Mouse (Mus musculus): ENCODE data around the gene Gm44790. TPM values are rescaled to one million over a fixed set of nuclear protein-coding genes. Genes with fewer than 3 reads are reported as not detected.

Gm44790 gene
- total RNA-seq, 2 experiments from 2014 or later = not detected

DNA sequence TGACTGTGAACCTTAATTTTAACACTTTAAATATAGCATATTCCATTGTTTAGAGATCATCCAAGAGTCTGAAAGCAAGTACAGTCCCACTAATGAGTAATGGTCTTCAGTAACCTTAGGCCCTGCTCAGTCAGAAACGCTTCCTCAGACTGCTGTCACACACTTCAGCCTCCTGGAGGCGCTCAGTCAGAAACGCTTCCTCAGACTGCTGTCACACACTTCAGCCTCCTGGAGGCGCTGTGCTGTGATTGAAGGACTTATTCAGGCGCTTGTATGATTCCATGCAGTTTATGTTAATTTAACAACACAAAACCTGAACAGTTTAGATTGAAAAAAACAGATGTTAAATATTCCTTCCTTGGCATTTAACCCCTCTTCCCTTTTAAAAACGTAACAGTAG is 6.0 kb upstream of the Gm44790 start:
- DNase-seq (ENCODE audit: low spot score in 2 of 2) = no peak
- peak; percentile 63 for TF ChIP-seq CTCF (conservative IDR thresholded peaks at IDR 0.05)
- H3K27ac ChIP-seq = no peak overlapping the region
- H3K4me3 ChIP-seq = no peak overlapping the region

DNA sequence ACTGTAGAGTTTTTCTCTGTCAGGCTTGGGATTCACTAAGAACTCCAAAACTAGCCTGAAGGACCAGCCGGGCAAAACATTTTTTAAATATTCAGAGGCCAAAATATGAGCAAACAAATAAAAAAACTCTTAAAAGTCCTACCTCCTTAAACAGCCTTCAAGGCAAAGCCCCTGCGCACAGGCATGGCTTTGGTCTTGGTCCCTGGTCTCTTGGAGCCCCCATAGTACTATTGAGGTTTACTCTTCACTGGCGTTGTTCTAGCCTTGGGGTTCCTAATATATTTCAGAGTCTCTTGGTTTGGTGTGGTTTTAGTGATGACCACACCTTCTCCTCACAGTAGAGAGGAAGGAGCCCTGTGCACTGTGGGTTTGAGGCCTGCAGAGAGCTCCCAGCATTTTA is 5.1 kb downstream of the Gm44790 start:
- TF ChIP-seq CTCF (conservative IDR thresholded peaks at IDR 0.05) = no peak
- H3K4me3 ChIP-seq = no peak overlapping the region
- H3K27ac ChIP-seq = no peak overlapping the region
- DNase-seq (ENCODE audit: low spot score in 2 of 2) = no peak

GRCm38 (mm10) chr6:86433696-86434095 is 7.2 kb downstream of the Gm44790 start:
- H3K27ac ChIP-seq = no peak overlapping the region
- no peak for DNase-seq (ENCODE audit: low spot score in 2 of 2)
- no peak overlapping the region for H3K4me3 ChIP-seq
- TF ChIP-seq CTCF (conservative IDR thresholded peaks at IDR 0.05) = no peak

DNA sequence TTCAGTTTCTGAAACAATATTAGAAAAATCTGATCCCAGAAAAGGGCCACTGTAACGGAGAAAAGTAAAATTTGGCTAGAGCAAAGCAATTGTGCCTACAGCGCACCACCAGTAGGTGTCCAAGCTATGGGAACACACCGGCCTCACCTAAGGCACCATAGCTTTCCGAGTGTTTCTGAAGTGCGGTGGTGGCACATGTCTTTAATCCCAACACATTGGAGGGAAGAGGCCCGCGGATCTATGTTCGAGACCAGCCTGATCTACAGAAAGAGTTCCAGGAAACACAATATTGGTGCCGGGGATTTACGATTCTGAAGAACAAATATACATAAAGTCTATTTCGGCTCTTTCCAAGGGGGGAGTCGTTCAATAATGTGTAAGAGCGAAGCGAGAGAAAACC is 11.3 kb downstream of the Gm44790 start:
- TF ChIP-seq CTCF (conservative IDR thresholded peaks at IDR 0.05) = peak; percentile 74
- peak overlapping the region; percentile 93 for H3K4me3 ChIP-seq
- peak overlapping the region; percentile 99 for H3K27ac ChIP-seq
- peak; percentile 16 to 26 for DNase-seq (ENCODE audit: low spot score in 2 of 2)

GRCm38 (mm10) chr6:86438272-86439118 is 12.0 kb downstream of the Gm44790 start, which contains the start of gene C87436:
Gene C87436, plus strand, starts transcription at chr6:86438374.
- H3K4me3 ChIP-seq = peak within 1 kb of the TSS; percentile 93
- TF ChIP-seq CTCF (conservative IDR thresholded peaks at IDR 0.05) = peak; percentile 86
- peak; percentile 96 to 97 for DNase-seq (ENCODE audit: low spot score in 2 of 2)
- peak within 1 kb of the TSS; percentile 99 for H3K27ac ChIP-seq

DNA sequence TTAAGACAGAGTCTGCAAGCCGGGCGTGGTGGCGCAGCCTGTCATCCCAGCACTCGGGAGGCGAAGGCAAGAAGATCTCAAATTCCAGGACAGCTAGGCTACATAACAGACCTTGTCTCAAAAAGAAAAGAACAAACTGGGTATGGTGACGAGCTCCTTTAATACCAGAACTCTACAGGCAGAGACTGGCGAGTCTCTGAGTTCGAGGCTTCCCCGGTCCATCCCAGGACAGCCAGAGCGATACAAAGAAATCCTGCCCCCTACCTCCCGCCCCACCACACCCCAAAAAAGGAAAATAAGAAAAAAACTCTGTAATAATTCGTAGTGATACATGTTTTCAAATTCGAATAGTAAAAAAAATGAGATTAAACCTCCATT is 12.7 kb downstream of the Gm44790 start:
- DNase-seq (ENCODE audit: low spot score in 2 of 2) = no peak
- peak overlapping the region; percentile 99 for H3K27ac ChIP-seq
- peak overlapping the region; percentile 93 for H3K4me3 ChIP-seq
- no peak for TF ChIP-seq CTCF (conservative IDR thresholded peaks at IDR 0.05)

DNA sequence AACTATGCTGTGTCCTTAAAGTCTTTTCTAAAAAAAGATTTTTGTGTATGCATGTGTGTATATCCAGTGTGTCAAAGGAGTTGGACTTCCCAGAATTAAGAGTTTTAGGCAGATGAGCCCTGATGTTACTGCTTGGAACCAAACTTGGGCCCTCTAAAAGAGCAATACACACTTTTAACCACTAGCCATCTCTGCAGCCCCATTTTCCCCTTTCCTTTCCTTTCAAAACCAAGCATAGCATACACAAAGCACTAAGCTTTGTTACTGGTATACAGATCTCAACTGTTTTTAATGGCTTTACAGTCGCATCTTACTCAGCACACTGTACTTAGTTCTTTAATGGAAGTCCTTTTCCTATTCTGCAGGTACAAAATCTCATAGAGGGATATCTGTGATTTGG is 13.1 kb downstream of the Gm44790 start:
- Histone ChIP-seq H3K4me3 (peak overlapping the region; percentile 93), H3K27ac (peak overlapping the region; percentile 99; the same call in 1 of the 2 replicates)
- no peak for DNase-seq (ENCODE audit: low spot score in 2 of 2)
- TF ChIP-seq CTCF (conservative IDR thresholded peaks at IDR 0.05) = no peak

GRCm38 (mm10) chr6:86441571-86441970 is 15.1 kb downstream of the Gm44790 start:
- no peak for TF ChIP-seq CTCF (conservative IDR thresholded peaks at IDR 0.05)
- no peak overlapping the region for H3K4me3 ChIP-seq
- no peak for DNase-seq (ENCODE audit: low spot score in 2 of 2)
- peak overlapping the region; percentile 55; the same call in 1 of the 2 replicates for H3K27ac ChIP-seq

DNA sequence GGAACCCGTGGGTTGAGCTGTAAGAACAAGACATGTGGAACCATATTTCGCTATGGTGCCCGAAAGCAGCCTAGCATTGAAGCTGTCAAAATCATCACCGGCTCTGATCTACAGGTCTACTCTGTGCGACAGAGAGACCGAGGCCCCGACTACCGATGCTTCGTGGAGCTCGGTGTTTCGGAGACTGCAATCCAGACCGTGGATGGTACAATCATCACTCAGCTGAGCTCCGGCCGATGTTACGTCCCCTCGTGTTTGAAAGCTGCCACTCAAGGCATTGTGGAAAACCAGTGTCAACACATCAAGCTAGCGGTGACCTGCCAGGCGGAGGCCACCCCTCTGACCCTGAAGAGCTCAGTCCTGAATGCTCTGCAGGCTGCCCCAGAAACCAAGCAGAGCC is 19.1 kb downstream of the Gm44790 start:
- Histone ChIP-seq H3K27ac (no peak overlapping the region), H3K4me3 (no peak overlapping the region)
- TF ChIP-seq CTCF (conservative IDR thresholded peaks at IDR 0.05) = no peak
- no peak for DNase-seq (ENCODE audit: low spot score in 2 of 2)

- H3K27ac ChIP-seq = no peak overlapping the region
- no peak overlapping the region for H3K4me3 ChIP-seq
- no peak for DNase-seq (ENCODE audit: low spot score in 2 of 2)
- no peak for TF ChIP-seq CTCF (conservative IDR thresholded peaks at IDR 0.05)
Measured at GRCm38 (mm10) chr6:86446927-86447568, 20.6 kb downstream of the Gm44790 start.

DNA sequence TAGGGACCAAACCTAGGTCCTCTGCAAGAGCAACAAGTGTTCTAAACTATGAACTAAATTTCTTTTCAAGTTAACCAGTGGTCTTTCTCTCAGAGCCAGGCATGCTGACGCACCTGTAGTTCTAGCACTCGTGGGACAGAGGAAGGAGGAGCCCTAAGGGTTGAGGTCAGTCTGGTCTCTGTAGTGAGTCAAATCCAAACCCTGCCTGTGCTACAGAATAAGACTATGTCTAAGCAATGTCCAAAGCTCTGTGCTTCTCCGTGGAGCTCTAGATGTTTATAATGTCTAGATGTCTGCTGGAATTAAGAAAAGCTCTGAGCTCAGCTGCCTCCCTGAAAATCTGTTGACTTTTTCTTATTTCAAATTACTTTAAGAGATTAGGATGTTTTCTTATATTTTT is 30.3 kb downstream of the Gm44790 start:
- DNase-seq (ENCODE audit: low spot score in 2 of 2) = no peak
- Histone ChIP-seq H3K4me3 (no peak overlapping the region), H3K27ac (no peak overlapping the region)
- no peak for TF ChIP-seq CTCF (conservative IDR thresholded peaks at IDR 0.05)

DNA sequence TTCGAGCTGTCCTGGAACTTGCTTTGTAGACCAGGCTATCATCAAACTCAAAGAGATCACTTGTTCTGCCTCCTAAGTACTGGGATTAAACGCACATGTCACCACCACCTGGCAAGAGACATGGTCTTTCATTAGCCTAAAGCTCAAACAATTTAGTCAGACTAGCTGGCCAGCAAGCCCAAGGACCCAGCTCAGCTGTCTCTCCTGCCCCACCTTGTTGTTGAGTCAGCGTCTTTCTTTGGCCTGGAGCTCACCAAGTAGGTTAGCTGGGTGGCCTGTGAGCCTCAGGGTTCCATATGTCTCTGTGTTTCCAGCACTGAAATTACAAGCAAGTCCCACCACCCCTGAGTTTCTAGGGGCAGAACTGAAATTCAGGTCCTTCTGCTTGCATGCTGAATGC is 36.6 kb downstream of the Gm44790 start:
- TF ChIP-seq CTCF (conservative IDR thresholded peaks at IDR 0.05) = no peak

DNA sequence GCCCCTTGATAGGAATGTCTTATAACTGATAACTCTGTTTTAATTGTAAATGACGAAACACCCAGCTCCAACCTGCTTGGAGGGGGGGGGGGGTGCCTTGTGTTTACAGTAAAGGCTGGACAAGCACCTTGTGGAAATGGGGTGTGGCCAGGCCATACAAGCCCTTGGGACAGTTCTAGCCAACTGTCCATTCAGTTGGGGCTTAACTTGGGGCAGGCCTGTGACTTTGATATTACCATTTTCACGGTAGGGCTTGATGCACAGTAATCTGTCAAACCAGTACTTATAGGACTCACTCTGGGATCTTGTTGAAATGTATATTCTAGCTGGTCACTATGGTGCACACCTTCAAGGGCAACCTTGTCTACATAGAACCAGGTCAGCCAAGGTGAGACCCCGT is 44.9 kb downstream of the Gm44790 start:
- no peak for DNase-seq (ENCODE audit: low spot score in 2 of 2)
- no peak for TF ChIP-seq CTCF (conservative IDR thresholded peaks at IDR 0.05)
- H3K27ac ChIP-seq = peak overlapping the region; percentile 96
- H3K4me3 ChIP-seq = peak overlapping the region; percentile 67

More for the DNA sequence above, 36.6 kb downstream of the Gm44790 start:
- no peak for DNase-seq (ENCODE audit: low spot score in 2 of 2)
- no peak overlapping the region for H3K27ac ChIP-seq
- H3K4me3 ChIP-seq = no peak overlapping the region

DNA sequence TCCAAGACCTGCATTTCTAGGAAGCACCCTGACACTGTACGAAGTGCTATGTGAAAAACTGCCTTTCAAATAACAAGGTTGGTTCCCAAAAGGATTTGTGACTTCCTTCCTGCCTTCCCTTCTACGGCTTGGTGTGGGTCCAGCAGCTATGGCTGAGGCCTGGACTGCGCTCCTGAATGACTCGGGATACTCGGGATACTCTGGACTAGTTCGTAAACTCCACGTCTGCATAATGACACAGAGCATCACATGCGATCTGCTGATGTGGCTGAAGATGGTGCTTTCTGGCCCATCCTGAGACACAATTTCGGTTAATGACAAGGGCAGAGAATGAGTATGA is 45.3 kb downstream of the Gm44790 start:
- no peak for DNase-seq (ENCODE audit: low spot score in 2 of 2)
- H3K4me3 ChIP-seq = peak overlapping the region; percentile 67
- no peak for TF ChIP-seq CTCF (conservative IDR thresholded peaks at IDR 0.05)
- H3K27ac ChIP-seq = peak overlapping the region; percentile 96

Measured in layer of hippocampus, adult 2 months (tissue).